Mouse (Mus musculus) left cerebral cortex, adult 11 months (tissue): Measurements from ENCODE around the gene Rora.

Experiments
- DNase-seq: peaks from one replicate; pipeline ENCODE4 v3.0.0; 2022; ENCODE audit warnings: low spot score

The Rora gene

GRCm38 (mm10) chr9:68957793-68958192 lies 304.2 kb downstream of the Rora start:
- no peak for DNase-seq

GRCm38 (mm10) chr9:68958919-68959318 lies 305.3 kb downstream of the Rora start:
- no peak for DNase-seq

- no peak for DNase-seq
Observed at GRCm38 (mm10) chr9:68963898-68964297, 310.3 kb downstream of the Rora start.

- DNase-seq = no peak
Observed at GRCm38 (mm10) chr9:68966540-68966939, 313.0 kb downstream of the Rora start.

- DNase-seq = no peak
Observed at GRCm38 (mm10) chr9:68970074-68970473, 316.5 kb downstream of the Rora start.

GRCm38 (mm10) chr9:68972277-68972676 lies 318.7 kb downstream of the Rora start:
- no peak for DNase-seq

GRCm38 (mm10) chr9:68974517-68974916 lies 320.9 kb downstream of the Rora start:
- no peak for DNase-seq

GRCm38 (mm10) chr9:68976136-68976535 lies 322.6 kb downstream of the Rora start:
- DNase-seq = no peak

GRCm38 (mm10) chr9:68976851-68977250 lies 323.3 kb downstream of the Rora start:
- no peak for DNase-seq

- no peak for DNase-seq
Observed at GRCm38 (mm10) chr9:68978656-68979055, 325.1 kb downstream of the Rora start.

GRCm38 (mm10) chr9:68980041-68980440 lies 326.5 kb downstream of the Rora start:
- no peak for DNase-seq

GRCm38 (mm10) chr9:68985046-68985445 lies 331.5 kb downstream of the Rora start:
- DNase-seq = no peak

- no peak for DNase-seq
Observed at GRCm38 (mm10) chr9:68985796-68986195, 332.2 kb downstream of the Rora start.

- DNase-seq = no peak
Observed at GRCm38 (mm10) chr9:68987290-68988042, 333.9 kb downstream of the Rora start.

GRCm38 (mm10) chr9:68988162-68988911 lies 334.8 kb downstream of the Rora start:
- no peak for DNase-seq

- DNase-seq = no peak
Observed at GRCm38 (mm10) chr9:68989885-68990449, 336.4 kb downstream of the Rora start.

- DNase-seq = no peak
Observed at GRCm38 (mm10) chr9:68993881-68994280, 340.3 kb downstream of the Rora start.

- no peak for DNase-seq
Observed at GRCm38 (mm10) chr9:68998961-68999360, 345.4 kb downstream of the Rora start.

GRCm38 (mm10) chr9:69004514-69004913 lies 350.9 kb downstream of the Rora start:
- DNase-seq = no peak

- DNase-seq = no peak
Observed at GRCm38 (mm10) chr9:69006666-69007065, 353.1 kb downstream of the Rora start.

- DNase-seq = no peak
Observed at GRCm38 (mm10) chr9:69008706-69009105, 355.1 kb downstream of the Rora start.

GRCm38 (mm10) chr9:69010886-69011285 lies 357.3 kb downstream of the Rora start:
- no peak for DNase-seq

GRCm38 (mm10) chr9:69013186-69013715 lies 359.7 kb downstream of the Rora start:
- DNase-seq = no peak
